Mouse (Mus musculus): ENCODE measurements around the gene Ptprf. TPM values are rescaled to one million over a fixed set of nuclear protein-coding genes. Genes with fewer than 3 reads are reported as not detected.
A peak's percentile ranks its signal among the peaks of the same experiment; 100 is the strongest.

Gene Ptprf
- polyA plus RNA-seq, 1 experiment from 2014 or later, result 75.9 TPM

DNA sequence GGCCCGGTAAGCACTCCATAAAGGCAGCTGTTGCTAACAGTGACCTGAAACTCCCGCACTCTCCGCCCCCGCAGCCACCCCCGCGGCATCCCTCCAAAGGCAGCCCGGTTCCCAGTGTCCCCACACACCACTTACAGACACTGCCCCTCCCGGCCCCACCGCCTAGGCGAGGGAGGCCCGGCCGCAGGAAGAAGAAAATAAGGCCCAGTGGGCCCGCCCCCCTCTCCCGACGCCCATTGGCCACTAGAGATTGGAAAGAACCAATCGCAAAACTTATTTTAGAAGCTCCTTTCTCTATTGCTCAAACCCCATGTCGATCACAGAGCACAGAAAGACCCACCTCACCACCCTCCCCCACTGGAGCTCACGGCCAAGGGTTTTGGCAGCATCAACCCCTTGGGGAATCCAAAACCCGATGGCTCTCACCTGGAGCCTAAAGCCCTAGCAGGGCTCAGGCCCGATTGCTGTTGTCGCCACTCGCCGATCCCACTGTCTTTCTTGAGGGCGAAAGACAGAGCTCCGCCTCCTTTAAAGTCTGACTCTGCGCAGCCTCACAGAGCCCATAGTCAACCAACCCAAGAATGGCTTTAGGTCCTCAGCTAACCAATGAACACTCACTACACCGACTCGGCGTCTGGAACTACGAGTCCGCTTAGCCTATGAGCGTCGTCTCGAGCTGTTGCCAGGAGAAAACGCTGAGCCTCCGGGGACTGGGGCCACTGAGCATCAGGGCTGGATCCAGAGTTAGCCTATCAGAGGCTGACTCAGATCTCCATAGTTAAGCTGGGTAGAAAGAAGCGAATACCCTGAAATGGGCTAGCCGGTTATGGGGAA is 111.5 kb downstream of the Ptprf start, which contains the start of gene Kdm4a:
Kdm4a (minus strand) TSS at position 577 of the 834 bp plus-strand sequence.
- peak; percentile 100 for ATAC-seq (replicated peaks)
- Histone ChIP-seq H3K9me3 (no peaks in the 10 kb centered on the region), H3K27me3 (no peaks in the 10 kb centered on the region), H3K36me3 (peaks cover 28% of the 10 kb centered on the region), H3K4me3 (peak within 1 kb of the TSS; percentile 76), H3K9ac (replicated peaks) (peak within 1 kb of the TSS; percentile 81), H3K4me1 (peaks cover 26% of the 10 kb centered on the region), H3K27ac (replicated peaks) (peak within 1 kb of the TSS; percentile 98), H3K4me2 (replicated peaks) (peak within 1 kb of the TSS; percentile 72)
- under 1% methylated on average over 37 of the region's 38 CpGs for WGBS

- peak overlapping the region; percentile 81 for H3K9ac ChIP-seq (replicated peaks)
- H3K27me3 ChIP-seq, result no peaks in the 10 kb centered on the region
- H3K4me1 ChIP-seq, result peaks cover 26% of the 10 kb centered on the region
- H3K27ac ChIP-seq (replicated peaks), result peak overlapping the region; percentile 98
- under 1% methylated on average over 12 of the region's 12 CpGs for WGBS
- no peaks in the 10 kb centered on the region for H3K9me3 ChIP-seq
- peaks cover 34% of the 10 kb centered on the region for H3K36me3 ChIP-seq
- ATAC-seq (replicated peaks), result no peak
- peak overlapping the region; percentile 76 for H3K4me3 ChIP-seq
- peak overlapping the region; percentile 55 for H3K4me2 ChIP-seq (replicated peaks)
Measured at GRCm38 (mm10) chr4:118178952-118179466, 112.2 kb downstream of the Ptprf start.

GRCm38 (mm10) chr4:118172461-118172860 is 118.7 kb downstream of the Ptprf start:
- Histone ChIP-seq H3K4me2 (replicated peaks) (no peak overlapping the region), H3K4me3 (no peak overlapping the region), H3K27me3 (no peaks in the 10 kb centered on the region), H3K9ac (replicated peaks) (no peak overlapping the region), H3K4me1 (0 out of 2 replicates have a peak, but pooled peaks cover 7% of the 10 kb centered on the region), H3K36me3 (peaks cover 96% of the 10 kb centered on the region), H3K9me3 (no peaks in the 10 kb centered on the region), H3K27ac (replicated peaks) (no peak overlapping the region)
- 92% methylated on average over 12 of the region's 12 CpGs for WGBS
- no peak for ATAC-seq (replicated peaks)

DNA sequence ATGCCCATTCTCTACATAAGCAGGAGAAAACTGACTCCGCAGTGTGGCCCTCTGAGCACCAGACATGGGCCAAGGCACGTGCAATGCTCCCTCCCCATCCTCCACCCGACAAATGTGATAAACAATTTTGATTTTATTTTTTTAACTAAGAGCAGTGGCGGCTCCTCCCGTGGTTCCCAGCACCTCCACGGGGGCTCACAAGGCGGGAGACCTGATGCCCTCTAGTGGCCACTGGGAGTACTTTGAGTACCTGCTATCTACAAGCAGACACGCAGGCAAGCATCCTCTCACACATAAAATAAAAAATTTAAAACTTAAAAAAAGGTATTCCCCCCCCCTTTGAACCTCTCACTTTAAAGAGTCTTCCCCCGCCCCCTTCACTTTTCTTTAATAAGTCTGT is 120.2 kb downstream of the Ptprf start:
- H3K27ac ChIP-seq (replicated peaks), result no peak overlapping the region

DNA sequence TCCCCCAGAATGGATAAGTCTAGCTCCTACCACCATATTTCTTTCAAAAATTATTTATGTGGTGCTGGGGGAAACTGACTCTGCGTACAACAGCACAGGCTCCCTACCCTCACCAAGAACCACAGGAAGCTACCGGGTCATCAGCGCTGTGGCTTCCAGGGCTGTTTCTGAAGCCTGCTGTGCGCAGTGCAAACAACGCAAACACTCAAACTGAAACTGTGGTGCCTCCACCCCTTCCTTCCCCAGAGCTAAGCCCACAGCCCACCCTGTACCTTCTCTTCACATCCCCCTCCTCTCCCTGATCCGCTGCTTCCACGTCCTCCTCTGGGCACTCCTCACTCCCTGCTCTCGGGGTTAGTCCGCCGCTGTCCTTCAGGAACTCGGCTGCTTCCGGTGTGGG is 129.1 kb downstream of the Ptprf start:
- H3K4me1 ChIP-seq, result no peaks in the 10 kb centered on the region
- H3K9ac ChIP-seq (replicated peaks), result no peak overlapping the region
- ATAC-seq (replicated peaks), result no peak
- H3K4me2 ChIP-seq (replicated peaks), result no peak overlapping the region
- H3K4me3 ChIP-seq, result no peak overlapping the region
- H3K36me3 ChIP-seq, result peaks cover 93% of the 10 kb centered on the region
- H3K9me3 ChIP-seq, result no peaks in the 10 kb centered on the region
- WGBS, result 93% methylated on average over 12 of the region's 12 CpGs
- H3K27me3 ChIP-seq, result no peaks in the 10 kb centered on the region
- H3K27ac ChIP-seq (replicated peaks), result no peak overlapping the region

More for the DNA sequence above, 120.2 kb downstream of the Ptprf start:
- no peak for ATAC-seq (replicated peaks)
- H3K27me3 ChIP-seq, result no peaks in the 10 kb centered on the region
- no peaks in the 10 kb centered on the region for H3K4me1 ChIP-seq
- no peak overlapping the region for H3K4me2 ChIP-seq (replicated peaks)
- 90% methylated on average over 9 of the region's 9 CpGs for WGBS
- H3K36me3 ChIP-seq, result peaks cover 96% of the 10 kb centered on the region
- H3K9ac ChIP-seq (replicated peaks), result no peak overlapping the region
- no peak overlapping the region for H3K4me3 ChIP-seq
- no peaks in the 10 kb centered on the region for H3K9me3 ChIP-seq

Small RNA genes lying within 50 kb of the gene (microRNA-seq; reads per million reads assigned to microRNA genes)
- 2.9 reads per million, percentile 6 among the genes with 10 or more reads in this experiment for gene Mir7226

Other genes starting within 250 kb of the Ptprf start
- 11.3 and 12.3 TPM in 2 replicates for gene St3gal3, start 156.5 kb downstream of the Ptprf start, polyA plus RNA-seq (2015; fragmentation: Nextera tagmentation; extraction: Ambion mirVana)
- 62.9 and 63.8 TPM in 2 replicates for gene Kdm4a, start 111.4 kb downstream of the Ptprf start, polyA plus RNA-seq (2015; fragmentation: Nextera tagmentation; extraction: Ambion mirVana)
- 10.9 and 12.7 TPM in 2 replicates for gene Szt2, start 117.9 kb upstream of the Ptprf start, polyA plus RNA-seq (2015; fragmentation: Nextera tagmentation; extraction: Ambion mirVana)
- 115 and 122 TPM in 2 replicates for gene Med8, start 117.9 kb upstream of the Ptprf start, polyA plus RNA-seq (2015; fragmentation: Nextera tagmentation; extraction: Ambion mirVana)
- gene Elovl1, start 136.7 kb upstream of the Ptprf start, polyA plus RNA-seq (2015; fragmentation: Nextera tagmentation; extraction: Ambion mirVana), result 21.3 and 21.4 TPM in 2 replicates
- gene Cdc20, start 145.9 kb upstream of the Ptprf start, polyA plus RNA-seq (2015; fragmentation: Nextera tagmentation; extraction: Ambion mirVana), result 123 and 130 TPM in 2 replicates
- 0.08 and 0.09 TPM in 2 replicates for gene Mpl, start 166.1 kb upstream of the Ptprf start, polyA plus RNA-seq (2015; fragmentation: Nextera tagmentation; extraction: Ambion mirVana)
- gene Tie1, start 198.7 kb upstream of the Ptprf start, polyA plus RNA-seq (2015; fragmentation: Nextera tagmentation; extraction: Ambion mirVana), result 12.3 and 14.0 TPM in 2 replicates
- gene 2610528J11Rik, start 235.6 kb upstream of the Ptprf start, polyA plus RNA-seq (2015; fragmentation: Nextera tagmentation; extraction: Ambion mirVana), result not detected in 2 replicates